Mouse (Mus musculus) layer of hippocampus, adult 8-10 months (tissue): Measurements from ENCODE around the gene Arl1. TPM values are rescaled to one million over a fixed set of nuclear protein-coding genes. Genes with fewer than 3 reads are reported as not detected.
"Not testable (repeated sequence)": the region's sequence is repeated elsewhere in the genome, so short reads cannot be mapped to it uniquely, and the experiment has no call there.

ENCODE experiments used
- DNase-seq, 2 experiments: peaks; one replicate each; pipeline ENCODE4 v3.0.0; 2022; ENCODE audit warnings: low spot score in 2 of 2
- total RNA-seq, 4 experiments: library from RNA; stranded (reverse); gene quantifications; 2 replicates each; pipeline ENCODE4 v1.2.4; 2022

Gene Arl1
- total RNA-seq, 4 experiments from 2014 or later: 124 to 140 (median 133) TPM

- peak; percentile 22 to 50 for DNase-seq
These were observed 31.0 kb downstream of the Arl1 start for GRCm38 (mm10) chr10:88761524-88762212.

GRCm38 (mm10) chr10:88765431-88766142 is 34.9 kb downstream of the Arl1 start:
- no peak for DNase-seq

GRCm38 (mm10) chr10:88768961-88769360 is 38.3 kb downstream of the Arl1 start:
- DNase-seq: no peak

- no peak for DNase-seq
These were observed 39.0 kb downstream of the Arl1 start for GRCm38 (mm10) chr10:88769676-88770075.

- DNase-seq: not testable (repeated sequence)
These were observed 42.3 kb downstream of the Arl1 start for GRCm38 (mm10) chr10:88772965-88773364.

- DNase-seq: no peak
These were observed 45.5 kb downstream of the Arl1 start for GRCm38 (mm10) chr10:88776206-88776605.

- DNase-seq: no peak
These were observed 50.1 kb downstream of the Arl1 start for GRCm38 (mm10) chr10:88780716-88781115.

GRCm38 (mm10) chr10:88783135-88783534 is 52.5 kb downstream of the Arl1 start:
- not testable (repeated sequence) for DNase-seq

- DNase-seq: no peak
These were observed 53.3 kb downstream of the Arl1 start for GRCm38 (mm10) chr10:88783941-88784340.

GRCm38 (mm10) chr10:88784513-88784931 is 53.9 kb downstream of the Arl1 start:
- no peak for DNase-seq

GRCm38 (mm10) chr10:88793671-88794070 is 63.0 kb downstream of the Arl1 start:
- DNase-seq: no peak

Other genes with a start within 250 kb of the Arl1 start
- 10 to 100 TPM; 43.7 to 52.5 (median 46.0) TPM for gene Chpt1, start 226.8 kb upstream of the Arl1 start, total RNA-seq
- gene Mybpc1, start 125.7 kb upstream of the Arl1 start, total RNA-seq: 1 to 10 TPM; 2.2 to 3.3 (median 2.6) TPM
- not detected for gene Spic, start 45.8 kb upstream of the Arl1 start, total RNA-seq
- 10 to 100 TPM; 22.6 to 33.9 (median 27.3) TPM for gene Utp20, start 95.9 kb downstream of the Arl1 start, total RNA-seq
- under 1 TPM in 1 of 4 experiments, not detected in 3; 0.14 TPM for gene Slc5a8, start 155.1 kb downstream of the Arl1 start, total RNA-seq